Mouse (Mus musculus) heart, postnatal 14 days (tissue): ENCODE measurements around the gene Hist1h2bh. TPM values are rescaled to one million over a fixed set of nuclear protein-coding genes. Genes with fewer than 3 reads are reported as not detected.

ENCODE experiments used
- DNase-seq, 2 experiments: peaks; one replicate each; pipeline ENCODE4 v3.0.0; 2021 to 2022
- intact Hi-C: fragments of 180-260 bp; cut with DNase I; formaldehyde crosslinking; loops from one replicate; pipeline ENCODE4 v1.15.1; 2025
- total RNA-seq, 2 experiments: library from RNA; stranded (reverse); gene quantifications; 2 replicates each; pipeline ENCODE4 v1.2.3; 2021

Hist1h2bh gene
- total RNA-seq, 2 experiments from 2014 or later: 3.7 to 7.4 TPM

- intact Hi-C loops: loop anchor here (2.0 to 5.0 kb wide), 5 partner anchors 71 to 1576 kb away; partner anchors contain the start of gene Zfp322a
- DNase-seq: no peak
Measured at GRCm38 (mm10) chr13:23518295-23518603, 24.9 kb downstream of the Hist1h2bh start.

DNA sequence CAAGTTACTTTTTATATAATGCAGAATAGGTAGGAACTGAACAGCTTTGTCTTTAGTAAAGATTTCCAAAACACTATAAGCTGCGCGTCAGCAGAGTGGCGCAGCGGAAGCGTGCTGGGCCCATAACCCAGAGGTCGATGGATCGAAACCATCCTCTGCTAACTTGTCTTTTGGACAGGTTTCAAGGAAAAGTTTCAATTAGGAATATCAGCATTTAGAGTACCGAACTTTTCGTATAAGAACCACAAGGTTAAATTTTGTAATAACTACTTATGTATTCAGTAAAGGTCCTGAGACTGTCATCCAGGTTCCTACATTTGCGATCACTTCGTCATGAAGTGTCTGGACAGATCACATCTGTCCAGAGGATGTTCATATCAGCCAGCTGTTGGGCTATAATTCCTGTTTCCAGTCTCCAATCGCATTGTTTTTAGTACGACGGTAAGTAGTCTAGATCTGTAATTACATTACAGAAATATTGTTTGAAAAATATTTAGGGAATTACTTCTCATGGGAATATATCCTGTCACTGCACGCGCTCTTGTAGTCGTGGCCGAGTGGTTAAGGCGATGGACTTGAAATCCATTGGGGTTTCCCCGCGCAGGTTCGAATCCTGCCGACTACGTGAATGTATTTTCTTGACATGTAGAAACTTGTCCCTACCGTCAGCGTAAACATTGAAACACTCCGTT, 25.4 kb downstream of the Hist1h2bh start:
- DNase-seq: peak; percentile 86 to 88
- intact Hi-C loops: loop anchor here (2.0 to 5.0 kb wide), 6 partner anchors 65 to 1575 kb away; partner anchors contain the start of gene Zfp322a

DNA sequence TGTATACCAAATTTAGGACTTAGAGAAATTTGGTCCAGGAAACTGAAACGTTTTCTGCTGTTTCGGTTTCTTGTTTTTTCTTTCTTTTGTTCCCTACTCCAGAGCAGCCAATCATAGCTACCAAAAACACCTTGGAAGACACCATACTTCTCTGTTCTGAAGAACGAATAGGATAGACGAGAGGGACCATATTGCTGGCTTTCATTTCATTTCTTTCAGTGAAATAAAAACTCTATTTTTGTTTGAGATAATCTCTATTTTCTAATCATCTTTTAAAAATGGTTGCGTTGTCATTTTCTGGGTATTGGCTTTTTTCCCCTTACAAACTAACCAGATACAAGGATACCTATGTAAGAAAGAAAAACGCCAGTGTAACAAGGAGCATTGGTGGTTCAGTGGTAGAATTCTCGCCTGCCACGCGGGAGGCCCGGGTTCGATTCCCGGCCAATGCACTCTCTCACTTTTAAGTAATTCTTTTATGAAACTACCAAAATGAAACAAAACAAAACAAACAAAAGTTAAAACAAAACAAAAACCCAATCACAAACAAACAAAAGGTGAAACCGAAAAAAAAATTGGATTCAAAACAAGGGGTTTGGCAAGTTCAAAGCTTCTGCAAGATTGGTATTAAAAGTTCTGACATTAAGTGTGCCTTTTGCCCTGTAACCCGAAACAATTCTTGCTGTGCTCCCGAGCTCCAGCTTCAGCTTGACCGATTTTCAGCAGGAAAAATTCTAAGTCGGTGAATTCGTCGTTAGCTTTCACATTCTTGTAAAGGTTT, 26.2 kb downstream of the Hist1h2bh start:
- intact Hi-C loops: loop anchor here (2.0 to 5.0 kb wide), 4 partner anchors 64 to 1575 kb away; partner anchors contain the start of gene Zfp322a
- peak; percentile 76 to 80 for DNase-seq

DNA sequence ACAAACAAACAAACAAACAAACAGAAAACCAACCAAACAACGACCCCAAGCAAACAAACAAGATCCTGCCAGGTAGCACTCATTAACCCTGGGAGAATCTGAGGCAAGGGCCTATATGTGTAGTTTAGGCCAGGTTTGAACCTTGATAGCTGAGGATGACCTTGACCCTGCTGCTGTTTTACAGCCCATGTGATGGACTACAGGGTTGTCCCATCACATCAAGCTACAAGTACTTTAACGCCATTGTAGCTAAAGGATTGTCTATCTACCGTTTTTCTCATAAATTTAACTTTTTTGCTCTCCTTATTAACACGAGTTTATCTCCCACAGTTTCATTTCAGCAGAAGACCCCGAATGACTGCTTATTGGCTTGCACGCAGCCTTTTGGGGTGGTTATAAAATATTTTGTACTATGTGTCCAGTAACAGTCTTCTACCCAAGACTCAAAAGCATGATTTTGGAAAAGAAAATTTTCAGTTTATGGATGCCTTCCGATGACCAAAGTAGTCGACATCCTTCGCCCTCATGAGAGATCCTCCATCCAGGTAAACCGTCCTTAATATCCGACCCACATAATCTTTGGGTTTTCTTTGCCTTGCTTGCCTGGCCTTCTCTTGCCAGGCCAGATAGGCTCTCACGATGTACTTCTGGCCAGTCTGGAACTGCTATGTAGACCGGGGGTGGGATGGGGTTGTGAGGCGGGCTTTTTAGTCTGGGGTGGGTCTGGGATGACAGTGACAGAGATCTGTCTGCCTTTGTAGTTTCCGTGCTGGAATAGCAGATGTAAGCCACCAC, 27.2 kb downstream of the Hist1h2bh start:
- intact Hi-C loops: loop anchor here (2.0 to 5.0 kb wide), 4 partner anchors 63 to 1574 kb away; partner anchors contain the start of gene Zfp322a

DNA sequence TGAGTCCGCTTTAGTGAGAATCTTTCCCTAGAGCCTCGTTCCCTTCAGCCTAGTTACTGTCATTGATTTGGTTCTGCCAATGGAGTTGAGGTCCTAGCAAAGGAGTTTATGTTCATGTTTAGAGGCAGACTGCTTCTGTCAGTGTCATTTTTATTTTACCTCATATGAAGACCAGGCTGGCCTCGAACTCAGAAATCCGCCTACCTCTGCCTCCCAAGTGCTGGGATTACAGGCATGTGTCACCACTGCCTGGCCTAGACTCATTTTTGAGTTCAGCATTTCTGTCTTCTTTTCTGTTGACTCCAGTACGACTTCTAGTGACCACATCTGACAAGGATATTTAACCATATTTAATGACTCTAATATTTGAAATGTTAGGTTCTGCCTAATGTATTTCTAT, 27.9 kb downstream of the Hist1h2bh start:
- intact Hi-C loops: loop anchor here (5.0 kb wide), 3 partner anchors 148 to 1573 kb away; partner anchors contain the start of gene Zfp322a
- no peak for DNase-seq

More for the DNA sequence above, 27.2 kb downstream of the Hist1h2bh start:
- DNase-seq: no peak

- no peak for DNase-seq
- intact Hi-C loops: no loop called here
Measured at GRCm38 (mm10) chr13:23513517-23513916, 29.7 kb downstream of the Hist1h2bh start.

- intact Hi-C loops: no loop called here
- DNase-seq: no peak
Measured at GRCm38 (mm10) chr13:23510127-23510526, 33.1 kb downstream of the Hist1h2bh start.

GRCm38 (mm10) chr13:23506819-23507515, 36.2 kb downstream of the Hist1h2bh start:
- intact Hi-C loops: no loop called here
- no peak for DNase-seq

DNA sequence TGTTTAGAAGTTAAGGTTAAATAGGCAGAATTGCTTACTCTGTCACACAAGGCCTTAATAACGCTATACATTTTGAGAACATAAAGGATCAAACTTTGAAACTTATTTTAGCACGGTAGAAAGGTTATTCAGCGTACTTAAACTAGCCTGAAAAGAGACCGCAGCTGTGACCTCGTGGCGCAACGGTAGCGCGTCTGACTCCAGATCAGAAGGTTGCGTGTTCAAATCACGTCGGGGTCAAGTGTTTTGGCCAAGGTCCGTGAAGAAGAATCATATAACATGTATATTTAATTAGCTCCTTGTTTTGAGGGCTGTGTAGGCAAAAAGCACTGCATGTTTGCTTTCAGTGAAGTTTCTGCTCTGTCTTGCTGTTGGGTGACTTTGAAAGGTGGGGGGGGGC, 36.8 kb downstream of the Hist1h2bh start:
- DNase-seq: no peak
- intact Hi-C loops: no loop called here

GRCm38 (mm10) chr13:23505662-23506345, 37.4 kb downstream of the Hist1h2bh start:
- intact Hi-C loops: no loop called here

GRCm38 (mm10) chr13:23503797-23504196, 39.4 kb downstream of the Hist1h2bh start:
- peak in 1 of 2 experiments; percentile 58 for DNase-seq
- intact Hi-C loops: no loop called here

More at GRCm38 (mm10) chr13:23505662-23506345, 37.4 kb downstream of the Hist1h2bh start:
- DNase-seq: no peak

DNA sequence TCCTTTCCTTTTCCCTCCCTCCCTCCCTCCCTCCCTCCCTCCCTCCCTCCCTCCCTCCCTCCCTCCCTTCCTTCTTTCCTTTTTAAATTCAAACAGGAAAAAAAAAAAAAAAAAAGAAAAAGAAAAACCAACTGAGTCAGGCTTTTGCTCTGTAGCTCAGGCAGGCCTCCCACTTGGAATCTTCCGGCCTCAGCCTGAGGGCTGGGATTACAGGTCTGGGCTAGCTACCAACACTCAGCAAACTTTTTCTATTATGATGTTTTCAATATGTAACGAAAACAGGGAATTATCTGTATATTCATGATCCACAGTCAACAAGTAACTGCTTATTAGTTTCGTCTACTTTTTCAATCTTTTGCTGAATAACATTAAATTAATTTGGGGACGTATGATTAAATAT, 40.3 kb downstream of the Hist1h2bh start:
- intact Hi-C loops: no loop called here
- no peak for DNase-seq

DNA sequence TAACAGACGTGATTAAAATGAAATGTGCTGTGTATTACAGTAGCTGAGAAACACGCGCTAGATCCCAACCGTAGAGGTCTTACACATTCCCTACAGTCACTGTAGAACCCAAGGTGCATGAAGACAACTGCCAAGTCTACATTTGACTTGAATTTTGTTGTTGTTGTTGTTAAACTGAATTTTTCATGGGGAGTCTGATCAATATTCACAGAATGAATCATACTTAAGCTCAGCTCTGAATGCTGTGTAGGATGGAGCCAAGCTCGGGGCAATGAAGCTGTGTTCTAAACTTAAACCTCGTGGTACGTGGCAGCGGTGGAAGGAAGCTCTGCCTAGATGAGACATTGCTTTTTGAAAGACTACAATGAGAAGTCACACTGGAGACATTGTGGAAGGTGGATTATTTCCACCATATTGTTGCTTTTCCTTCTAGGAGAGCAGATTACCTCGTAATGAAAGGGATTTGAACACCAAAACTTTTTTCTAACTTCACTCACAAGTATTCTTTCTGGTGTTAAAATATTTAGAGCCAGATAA, 41.1 kb downstream of the Hist1h2bh start:
- intact Hi-C loops: no loop called here

GRCm38 (mm10) chr13:23501511-23501910, 41.7 kb downstream of the Hist1h2bh start:
- intact Hi-C loops: no loop called here
- no peak for DNase-seq

More for the DNA sequence above, 41.1 kb downstream of the Hist1h2bh start:
- DNase-seq: no peak

- intact Hi-C loops: no loop called here
- peak in 1 of 2 experiments; percentile 22 for DNase-seq
Measured at GRCm38 (mm10) chr13:23500424-23501200, 42.6 kb downstream of the Hist1h2bh start.

- intact Hi-C loops: no loop called here
- no peak for DNase-seq
Measured at GRCm38 (mm10) chr13:23499943-23500342, 43.2 kb downstream of the Hist1h2bh start.

DNA sequence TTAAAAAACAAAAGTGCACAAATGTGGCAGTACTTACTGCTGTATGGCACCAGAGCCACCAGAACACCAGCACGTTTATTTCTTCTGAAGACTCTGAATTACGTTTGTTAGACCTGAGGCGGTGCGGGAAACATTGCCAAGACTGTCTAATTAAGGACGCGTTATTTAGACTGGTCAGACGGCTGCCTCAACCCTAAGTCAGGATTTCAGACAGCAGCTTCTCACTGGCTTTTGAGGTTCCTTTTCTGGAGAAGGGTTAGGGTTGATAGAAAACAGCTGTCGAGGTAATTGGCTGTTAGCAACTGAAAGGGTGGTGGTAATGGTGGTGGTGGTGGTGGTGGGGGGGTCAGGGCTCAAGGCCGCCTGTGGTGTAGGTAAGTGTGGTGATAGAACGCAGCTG, 44.5 kb downstream of the Hist1h2bh start:
- DNase-seq: no peak
- intact Hi-C loops: no loop called here

DNA sequence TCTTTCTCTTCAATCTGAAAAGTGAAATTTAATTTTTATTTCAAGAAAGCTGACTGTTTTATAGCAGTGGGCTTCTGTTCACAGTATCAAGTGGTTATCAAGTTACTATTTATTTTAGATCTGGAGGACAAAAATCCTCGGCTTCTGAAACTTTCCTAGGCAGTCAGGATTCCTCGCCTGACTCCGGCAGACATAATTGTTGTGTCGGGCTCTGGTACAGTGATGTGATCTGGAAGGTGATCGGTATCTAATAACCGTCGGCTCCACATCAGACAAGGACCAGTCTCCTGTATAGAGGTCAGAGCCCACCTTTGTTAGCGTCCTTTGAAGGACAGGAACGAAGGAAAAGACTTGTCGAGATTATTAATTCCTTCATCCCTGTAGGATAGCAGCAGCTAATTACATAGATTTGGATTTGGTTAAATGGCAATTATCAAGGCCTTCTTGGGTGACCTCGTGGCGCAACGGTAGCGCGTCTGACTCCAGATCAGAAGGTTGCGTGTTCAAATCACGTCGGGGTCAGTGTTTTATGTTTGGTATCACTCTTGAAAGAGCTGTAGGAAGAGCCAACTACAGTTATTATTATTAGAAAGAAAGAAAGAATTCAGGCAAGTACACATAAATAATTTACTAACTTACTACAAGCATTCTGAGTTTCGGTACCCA, 45.4 kb downstream of the Hist1h2bh start:
- intact Hi-C loops: no loop called here
- no peak for DNase-seq
